Mouse (Mus musculus) forebrain, embryonic 12.5 days (tissue): ENCODE measurements around the gene Ube2e3. TPM values are rescaled to one million over a fixed set of nuclear protein-coding genes. Genes with fewer than 3 reads are reported as not detected.

Experiments used
- ATAC-seq: fragments of 200-750 bp; cut with Nextera tagmentation; 2 replicates; pipeline ENCODE4 v1.8.0; 2017; ENCODE audit warnings: moderate TSS enrichment; ENCODE audit not compliant: low FRiP score
- H3K27ac ChIP-seq: fragments of 300-500 bp; sonication (generic); 2 replicates; pipeline ENCODE4 v1.5.1; 2016; ENCODE audit warnings: mild to moderate bottlenecking
- H3K27me3 ChIP-seq: fragments of 300-500 bp; sonication (generic); 2 replicates; pipeline ENCODE4 v1.6.1; 2016; ENCODE audit warnings: mild to moderate bottlenecking
- H3K36me3 ChIP-seq: fragments of 300-500 bp; sonication (generic); replicated peaks from 2 replicates; pipeline ENCODE4 v1.6.1; 2016; ENCODE audit warnings: mild to moderate bottlenecking
- H3K4me1 ChIP-seq: fragments of 300-500 bp; sonication (generic); 2 replicates; pipeline ENCODE4 v1.6.1; 2016
- H3K4me2 ChIP-seq: fragments of 300-500 bp; sonication (generic); 2 replicates; pipeline ENCODE4 v1.6.1; 2016; ENCODE audit warnings: mild to moderate bottlenecking, moderate library complexity
- H3K4me3 ChIP-seq: fragments of 300-500 bp; sonication (generic); replicated peaks from 2 replicates; pipeline ENCODE4 v1.5.1; 2016; ENCODE audit warnings: mild to moderate bottlenecking
- H3K9ac ChIP-seq: fragments of 300-500 bp; sonication (generic); 2 replicates; pipeline ENCODE4 v1.6.1; 2016; ENCODE audit warnings: mild to moderate bottlenecking
- H3K9me3 ChIP-seq: fragments of 300-500 bp; sonication (generic); 2 replicates; pipeline ENCODE4 v1.6.1; 2016
- WGBS: fragments of 180-500 bp; shearing (Covaris S2); methylation state at CpG from one replicate; pipeline ENCODE4 v1.1.7; 2016; 5-methylcytosine and 5-hydroxymethylcytosine counted together
- polyA plus RNA-seq: library from polyadenylated mRNA; unstranded; fragments of >200 nt; fragmentation: Nextera tagmentation; extraction: Ambion mirVana; gene quantifications from 2 replicates; pipeline ENCODE4 v1.2.1, GENCODE M21; 2016

Ube2e3 gene
- polyA plus RNA-seq, 1 experiment from 2014 or later: 243 TPM

GRCm38 (mm10) chr2:78964995-78965394 lies 97.1 kb downstream of the Ube2e3 start:
- H3K9me3 ChIP-seq: no peaks in the 10 kb centered on the region
- 84% methylated on average over 2 of the region's 2 CpGs for WGBS
- no peak overlapping the region for H3K9ac ChIP-seq

DNA sequence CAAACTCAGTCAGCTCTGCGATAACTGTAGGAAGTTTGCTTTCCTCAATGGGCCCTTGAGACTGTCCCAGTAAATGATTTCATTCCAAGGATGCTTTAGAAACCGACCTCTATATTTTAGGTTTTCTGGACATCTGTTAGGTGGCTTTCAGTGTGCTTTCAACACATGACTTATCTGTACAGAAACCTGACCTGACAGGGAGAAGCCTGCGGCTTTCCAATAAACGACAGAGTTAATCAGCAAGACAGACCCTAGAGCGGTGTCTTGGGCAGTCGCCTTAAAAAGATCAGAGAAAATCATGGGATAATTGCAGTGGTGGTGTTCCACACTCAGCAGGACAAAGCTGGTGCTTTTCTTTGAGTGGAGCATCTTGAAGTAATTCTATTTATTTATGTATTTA lies 97.5 kb downstream of the Ube2e3 start:
- no peak overlapping the region for H3K4me2 ChIP-seq
- no peaks in the 10 kb centered on the region for H3K27me3 ChIP-seq
- WGBS: 80% methylated on average over 6 of the region's 6 CpGs
- H3K4me1 ChIP-seq: peaks cover 13% of the 10 kb centered on the region; the same call in 1 of the 2 replicates
- no peaks in the 10 kb centered on the region for H3K36me3 ChIP-seq
- H3K9ac ChIP-seq: no peak overlapping the region
- H3K9me3 ChIP-seq: no peaks in the 10 kb centered on the region
- no peak overlapping the region for H3K27ac ChIP-seq
- no peak overlapping the region for H3K4me3 ChIP-seq
- no peak for ATAC-seq

More at GRCm38 (mm10) chr2:78964995-78965394, 97.1 kb downstream of the Ube2e3 start:
- no peaks in the 10 kb centered on the region for H3K27me3 ChIP-seq
- no peak overlapping the region for H3K27ac ChIP-seq
- no peaks in the 10 kb centered on the region for H3K36me3 ChIP-seq
- H3K4me3 ChIP-seq: no peak overlapping the region
- peaks cover 16% of the 10 kb centered on the region for H3K4me1 ChIP-seq
- ATAC-seq: no peak
- H3K4me2 ChIP-seq: no peak overlapping the region

GRCm38 (mm10) chr2:78970088-78970487 lies 102.2 kb downstream of the Ube2e3 start:
- Histone ChIP-seq H3K9me3 (no peaks in the 10 kb centered on the region), H3K4me1 (no peaks in the 10 kb centered on the region), H3K9ac (no peak overlapping the region), H3K27me3 (no peaks in the 10 kb centered on the region), H3K36me3 (no peaks in the 10 kb centered on the region), H3K27ac (no peak overlapping the region), H3K4me3 (no peak overlapping the region), H3K4me2 (no peak overlapping the region)
- no peak for ATAC-seq
- WGBS: 69% methylated on average over 6 of the region's 6 CpGs
